Mouse (Mus musculus): ENCODE results near the gene Smg9.
"Not testable (repeated sequence)": the region's sequence is repeated elsewhere in the genome, so short reads cannot be mapped to it uniquely, and the experiment has no call there.

Smg9 gene

DNA sequence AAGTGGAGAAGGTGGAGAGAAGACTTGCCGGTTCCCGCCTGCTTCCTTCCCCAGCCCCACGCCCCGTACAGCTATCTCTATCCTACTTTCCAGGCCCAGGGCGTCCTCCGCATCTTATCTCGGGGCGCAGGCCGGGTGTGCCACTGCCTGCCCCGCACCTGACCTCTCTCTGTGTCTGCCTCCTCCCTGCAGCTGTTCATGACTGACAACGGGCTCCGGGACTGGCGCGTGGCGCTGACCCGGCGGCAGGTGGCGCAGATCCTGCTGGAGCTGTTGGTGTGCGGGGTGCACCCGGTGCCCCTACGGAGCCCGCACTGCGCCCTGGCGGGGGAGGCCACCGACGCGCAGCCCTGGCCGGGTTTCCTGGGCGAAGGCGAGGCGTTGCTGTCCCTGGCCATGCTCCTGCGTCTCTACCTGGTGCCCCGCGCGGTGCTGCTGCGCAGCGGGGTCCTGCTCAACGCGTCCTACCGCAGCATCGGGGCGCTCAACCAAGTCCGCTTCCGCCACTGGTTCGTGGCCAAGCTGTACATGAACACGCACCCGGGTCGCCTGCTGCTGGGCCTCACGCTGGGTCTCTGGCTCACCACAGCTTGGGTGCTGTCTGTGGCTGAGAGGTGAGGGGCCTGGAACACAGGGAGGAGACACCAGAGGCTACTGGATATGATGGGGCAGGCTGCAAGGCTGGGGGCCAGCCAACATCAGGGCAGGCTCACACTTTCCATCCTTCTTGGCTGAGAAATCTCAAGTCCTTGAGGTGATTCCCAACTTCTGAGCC, 22.1 kb upstream of the Smg9 start:
- in situ Hi-C loops (cut with MboI), result no loop called here

DNA sequence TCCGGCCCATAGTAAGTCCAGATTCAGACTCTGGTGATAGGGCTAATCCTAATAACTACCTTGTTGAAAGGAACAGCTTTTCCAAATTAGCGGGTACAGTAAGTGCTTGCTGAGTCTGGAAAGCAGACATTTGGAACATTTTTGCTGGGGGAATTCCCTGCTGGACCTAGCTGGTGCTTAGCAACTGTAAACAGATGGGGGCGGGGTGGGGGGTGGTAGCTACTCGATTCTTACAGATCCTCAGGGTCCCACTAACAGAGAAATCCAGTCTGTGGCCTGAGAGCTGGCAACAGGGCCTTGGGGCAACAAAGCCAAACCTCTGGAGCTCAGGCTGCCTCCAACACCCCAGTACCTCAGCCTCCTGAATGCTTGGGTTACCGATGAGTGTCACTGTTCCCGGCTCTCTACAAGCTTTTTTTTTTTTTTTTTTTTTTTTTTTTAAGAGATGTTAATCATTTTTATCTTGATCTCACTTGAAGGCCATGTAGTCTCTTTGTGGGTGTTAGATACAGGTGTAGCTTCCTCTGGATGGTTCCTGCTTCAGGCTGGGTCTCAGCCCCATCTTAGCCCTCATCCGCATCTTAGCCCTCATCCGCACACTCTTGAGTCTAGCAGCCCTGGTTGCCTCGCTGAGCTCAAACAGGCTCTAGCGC, 21.2 kb upstream of the Smg9 start:
- in situ Hi-C loops (cut with MboI), result no loop called here

DNA sequence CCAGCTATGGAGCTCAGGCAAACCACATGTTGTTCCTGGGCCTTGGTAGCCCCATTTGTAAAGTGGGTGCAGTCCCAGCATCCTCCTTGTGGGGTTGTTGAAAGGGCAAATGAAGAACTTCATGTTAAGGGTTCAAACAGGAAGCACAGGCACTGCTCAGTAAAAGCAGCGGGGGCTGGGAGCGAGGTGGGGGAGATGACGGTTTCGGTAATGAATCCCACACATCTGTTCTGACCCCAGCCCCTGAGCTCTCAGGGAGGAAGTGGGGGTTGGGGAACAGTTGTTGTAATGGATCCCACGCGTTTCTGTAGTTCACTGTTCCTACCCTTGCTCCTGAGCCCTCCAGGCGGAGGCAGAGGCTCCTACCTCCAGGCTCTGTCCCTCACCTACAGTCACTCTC, 19.5 kb upstream of the Smg9 start:
- in situ Hi-C loops (cut with MboI), result no loop called here

DNA sequence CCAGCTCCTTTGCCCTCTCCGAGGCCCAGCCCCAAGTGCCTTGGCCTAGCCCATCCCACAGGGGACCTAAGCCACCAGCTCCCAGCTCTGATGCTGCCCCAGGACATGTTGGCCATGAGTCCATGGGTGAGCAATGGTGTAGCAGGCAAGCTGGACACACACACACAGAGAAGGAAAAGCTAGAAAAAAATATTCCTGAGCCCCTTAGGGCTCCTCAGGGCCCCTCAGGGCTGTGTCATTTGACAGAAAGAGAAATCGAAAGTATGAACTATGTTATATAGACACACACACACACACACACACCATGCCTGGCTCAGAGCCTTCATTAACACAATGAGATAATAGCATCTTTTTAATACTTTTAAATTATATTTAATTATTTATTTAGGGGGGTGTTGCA, 19.0 kb upstream of the Smg9 start:
- in situ Hi-C loops (cut with MboI), result no loop called here

DNA sequence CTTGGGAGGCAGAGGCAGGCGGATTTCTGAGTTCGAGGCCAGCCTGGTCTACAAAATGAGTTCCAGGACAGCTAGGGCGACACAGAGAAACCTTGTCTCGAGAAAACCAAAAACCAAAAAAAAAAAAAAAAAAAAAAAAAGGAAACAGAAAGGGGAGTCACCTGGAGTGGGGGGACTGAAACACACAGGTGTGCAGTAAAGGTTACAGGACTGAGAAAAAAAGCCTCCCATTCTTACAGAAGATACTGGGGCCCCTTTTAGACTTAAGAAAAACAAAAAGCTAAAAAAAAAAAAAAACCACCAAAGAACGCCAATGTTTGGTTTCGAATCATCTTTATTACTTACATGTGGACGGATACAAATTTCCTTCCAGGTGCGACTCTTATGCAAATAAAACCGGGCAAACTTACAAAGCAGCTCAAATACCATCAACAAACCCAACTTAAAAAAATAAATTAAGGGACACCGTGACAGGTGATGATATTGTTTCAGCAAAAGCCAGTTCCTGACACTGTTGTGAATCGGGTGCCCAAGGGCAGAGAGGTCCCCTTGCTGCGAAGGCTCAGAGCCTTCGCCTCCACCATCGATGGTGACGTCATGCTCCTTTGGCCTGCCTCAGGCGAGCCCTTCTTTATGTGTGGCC, 16.6 kb upstream of the Smg9 start:
- in situ Hi-C loops (cut with MboI), result no loop called here

DNA sequence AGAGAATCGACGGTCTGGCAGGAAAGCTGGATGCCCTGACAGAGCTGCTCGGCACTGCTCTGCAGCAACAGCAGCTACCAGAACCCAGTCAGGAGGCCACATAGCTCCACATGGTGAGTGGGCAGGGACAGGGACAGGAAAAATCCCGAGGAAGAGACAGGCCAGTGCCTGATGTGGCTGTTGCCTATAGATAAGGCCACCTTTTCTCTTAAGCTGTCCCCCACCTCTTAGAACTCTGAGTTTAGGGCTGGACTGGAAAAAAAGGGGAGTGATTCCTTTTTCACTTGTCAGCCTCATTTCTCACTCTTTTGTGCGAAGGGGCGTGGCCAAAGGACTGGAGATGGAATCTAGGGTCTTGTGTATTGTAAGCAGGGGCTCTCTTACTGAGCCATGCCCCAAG, 15.3 kb upstream of the Smg9 start:
- in situ Hi-C loops (cut with MboI), result no loop called here

DNA sequence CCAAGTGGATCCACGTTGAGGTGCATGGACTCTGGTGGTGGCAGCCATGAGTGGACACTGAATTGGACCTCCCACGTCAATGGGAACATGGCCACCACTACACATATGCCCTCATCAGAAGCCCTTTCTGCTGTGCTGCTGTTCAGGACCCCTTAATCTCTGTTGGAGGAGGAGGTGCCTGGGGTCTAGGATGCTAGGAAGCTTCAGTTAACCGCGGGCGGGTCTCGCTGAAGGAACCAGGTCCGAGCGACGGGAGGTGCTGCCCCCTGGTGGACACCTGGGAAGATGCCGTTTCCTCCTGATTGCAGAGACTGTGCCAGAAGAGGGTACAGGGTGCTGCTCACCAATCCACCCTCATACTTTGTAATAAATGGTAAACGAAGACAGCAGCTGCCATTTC, 14.6 kb upstream of the Smg9 start:
- in situ Hi-C loops (cut with MboI), result no loop called here

DNA sequence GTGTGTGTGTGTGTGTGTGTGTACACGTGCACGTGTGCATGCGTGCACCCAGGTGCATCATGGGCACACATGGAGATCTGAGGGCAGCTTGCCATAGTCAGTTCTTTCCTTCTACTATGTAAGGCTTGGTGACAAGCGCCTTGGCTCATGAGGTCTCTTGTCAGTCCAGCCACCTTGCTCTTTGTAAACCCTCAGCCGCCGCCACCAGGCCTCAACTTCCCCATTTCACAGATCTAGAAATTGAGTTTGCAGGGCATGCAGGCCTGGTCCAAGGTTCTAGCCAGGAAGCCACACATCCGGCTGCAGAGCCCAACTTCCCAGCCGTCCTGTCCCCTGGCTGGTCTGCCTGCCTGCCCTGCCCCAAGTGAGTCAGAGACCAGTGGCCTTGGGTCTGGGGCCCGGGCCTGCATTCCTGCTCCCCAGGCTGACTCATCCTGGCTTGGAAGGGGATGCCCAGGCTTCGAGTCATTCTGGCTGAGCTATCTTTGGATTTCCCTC, 12.3 kb upstream of the Smg9 start:
- in situ Hi-C loops (cut with MboI), result no loop called here

DNA sequence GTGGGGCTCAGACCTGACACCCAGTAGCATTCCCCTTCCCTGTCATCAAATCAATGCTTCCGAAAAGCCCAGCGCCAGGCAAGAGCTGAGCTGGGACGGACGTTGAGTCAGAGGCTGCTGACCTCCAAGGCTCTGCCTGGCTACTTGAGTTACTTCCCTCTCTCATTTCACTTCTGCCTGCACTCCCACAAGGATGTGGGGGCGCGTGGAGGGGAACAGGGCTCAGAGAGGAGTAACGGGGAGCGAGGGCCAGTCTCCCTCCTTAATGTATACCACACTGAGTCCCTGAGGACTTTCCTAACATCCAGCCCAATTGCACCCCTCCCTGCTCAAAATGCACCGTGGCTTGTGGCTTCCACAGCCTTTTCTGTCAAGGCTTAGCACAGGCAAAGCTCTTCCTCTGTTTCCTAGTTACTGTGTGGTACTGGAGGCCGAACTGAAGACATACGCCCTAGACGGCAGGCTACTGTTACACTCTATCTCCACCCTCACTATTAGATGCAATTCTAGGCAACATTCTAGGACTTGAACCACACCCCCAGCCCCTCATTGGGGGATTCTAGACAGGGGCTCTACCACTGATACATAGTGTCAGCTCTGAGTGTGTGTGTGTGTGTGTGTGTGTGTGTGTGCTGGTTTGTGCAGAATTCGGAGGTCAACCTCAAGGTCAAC, 9.8 kb upstream of the Smg9 start:
- in situ Hi-C loops (cut with MboI), result no loop called here

DNA sequence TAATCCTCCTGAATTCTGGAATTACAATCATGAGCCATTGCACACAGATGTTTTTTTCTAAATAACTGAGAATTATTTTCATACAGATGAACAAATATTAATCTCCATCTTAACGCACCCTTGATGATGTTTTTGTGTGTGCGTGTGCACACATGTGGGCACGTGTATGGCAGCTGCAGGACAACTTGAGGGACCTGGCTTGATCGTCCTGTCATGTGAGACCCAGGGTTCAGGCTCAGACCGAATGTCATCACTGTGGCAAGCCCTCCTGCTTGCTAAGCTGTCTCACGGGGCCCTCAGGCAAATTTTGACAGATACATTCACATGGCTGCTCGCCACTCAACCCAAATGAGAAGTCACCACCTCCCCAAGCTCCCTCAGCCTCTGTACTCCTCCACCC, 8.9 kb upstream of the Smg9 start:
- in situ Hi-C loops (cut with MboI), result no loop called here

DNA sequence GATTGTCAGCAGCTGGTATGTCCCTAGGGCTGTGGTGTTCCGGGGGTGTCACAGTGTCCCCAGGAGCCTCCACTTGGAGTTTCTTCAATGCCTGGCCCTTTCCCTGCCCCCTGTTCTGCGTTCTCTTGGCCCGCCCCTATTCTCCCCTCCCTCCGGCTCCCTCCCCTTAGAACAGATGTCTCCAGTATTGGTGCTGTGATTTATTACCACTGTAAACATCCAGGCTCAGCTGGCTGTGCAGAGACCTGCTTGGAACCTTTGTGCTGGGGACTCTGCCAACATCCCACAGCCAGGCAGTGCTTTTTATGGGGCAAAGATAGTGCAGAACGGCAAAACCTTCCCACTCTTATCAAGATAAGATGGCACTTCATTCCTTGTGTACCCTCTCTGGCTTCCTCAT, 8.3 kb upstream of the Smg9 start:
- in situ Hi-C loops (cut with MboI), result no loop called here

DNA sequence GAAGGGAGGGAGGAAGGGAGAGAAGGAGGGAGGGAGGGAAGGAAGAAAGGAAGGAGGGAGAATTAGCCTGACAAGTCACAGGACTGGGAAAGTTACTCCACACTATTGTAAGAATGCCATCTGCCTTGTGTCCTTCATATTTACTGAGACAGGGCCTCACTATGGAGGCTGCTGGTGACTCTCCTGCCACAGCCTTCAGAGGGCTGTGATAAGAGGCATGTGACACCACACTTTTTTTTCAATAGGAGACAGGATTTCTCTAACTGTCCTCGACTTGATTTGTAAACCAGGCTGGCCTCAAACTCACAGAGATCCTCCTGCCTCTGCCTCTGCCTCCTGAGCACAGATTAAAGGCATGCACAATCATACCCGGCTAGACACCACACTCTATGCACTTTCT, 7.7 kb upstream of the Smg9 start:
- in situ Hi-C loops (cut with MboI), result no loop called here

DNA sequence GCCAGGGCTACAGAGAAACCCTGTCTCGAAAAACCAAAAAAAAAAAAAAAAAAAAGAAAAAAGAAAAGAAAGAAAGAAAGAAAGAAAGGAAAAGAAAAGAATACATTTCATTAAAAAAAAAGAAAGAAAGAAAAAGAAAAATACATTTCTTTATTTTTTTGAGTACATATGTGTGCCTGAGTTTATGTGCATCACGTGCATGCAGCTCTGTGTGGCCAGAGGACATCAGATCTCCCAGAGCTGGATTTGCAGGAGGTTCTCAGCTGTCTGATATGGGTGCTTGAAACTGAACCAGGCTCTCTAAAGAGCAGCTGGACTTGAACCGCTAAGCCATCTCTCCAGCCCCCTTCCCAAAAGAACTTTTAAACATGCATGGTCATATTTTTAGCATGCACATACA, 5.4 kb upstream of the Smg9 start:
- in situ Hi-C loops (cut with MboI), result no loop called here

DNA sequence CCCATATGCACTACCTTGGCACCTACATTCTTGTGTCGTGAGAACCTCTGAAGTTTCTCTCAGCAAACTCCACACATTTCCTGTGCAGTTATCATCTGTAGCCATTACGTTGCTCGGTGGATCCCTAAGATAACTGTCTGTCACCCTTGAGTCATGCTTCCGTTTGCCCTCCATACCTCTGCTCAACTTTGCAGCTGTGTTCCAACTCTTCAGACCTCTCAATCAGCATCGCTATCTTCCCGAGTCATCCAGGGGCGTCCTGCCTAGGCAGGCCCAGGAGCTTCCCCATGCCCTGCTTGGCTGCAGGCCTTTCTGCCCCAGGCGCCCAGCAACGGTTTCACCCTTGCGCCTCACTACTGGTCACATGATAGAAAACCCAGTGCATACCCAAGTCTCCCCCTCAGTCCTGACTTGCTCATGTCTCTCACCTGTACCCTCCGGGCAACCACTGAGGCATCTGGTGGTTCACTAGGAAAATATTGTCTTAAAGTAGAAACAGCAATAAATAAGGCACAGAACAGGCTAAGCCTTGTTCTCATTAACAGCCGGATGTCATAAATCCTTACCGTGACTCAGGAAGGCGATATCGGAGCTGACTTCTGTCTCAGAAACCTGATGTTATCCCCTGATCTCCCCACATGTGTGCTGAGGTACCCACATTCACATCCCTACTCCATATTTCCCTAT, 4.8 kb upstream of the Smg9 start:
- in situ Hi-C loops (cut with MboI), result no loop called here

DNA sequence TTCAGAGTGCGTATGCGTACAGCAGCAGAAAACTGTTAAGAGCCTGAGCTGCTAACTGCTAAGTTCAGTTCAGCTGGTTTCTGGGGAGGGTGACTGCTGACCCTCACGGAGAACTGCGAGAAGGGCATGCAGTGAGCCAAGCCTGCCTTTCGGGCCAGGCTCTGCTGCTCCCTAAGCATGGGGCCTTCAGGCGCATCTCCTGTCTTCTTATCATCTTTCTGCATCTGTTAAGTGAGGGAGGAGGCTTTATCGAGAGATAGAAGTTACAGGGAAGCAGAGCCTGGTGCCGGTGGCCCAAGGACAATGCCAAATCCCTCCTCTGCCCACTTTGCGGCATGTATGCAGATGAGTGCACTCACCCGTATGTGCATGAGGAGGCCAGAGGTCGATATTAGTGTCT, 2.6 kb upstream of the Smg9 start:
- in situ Hi-C loops (cut with MboI), result no loop called here

DNA sequence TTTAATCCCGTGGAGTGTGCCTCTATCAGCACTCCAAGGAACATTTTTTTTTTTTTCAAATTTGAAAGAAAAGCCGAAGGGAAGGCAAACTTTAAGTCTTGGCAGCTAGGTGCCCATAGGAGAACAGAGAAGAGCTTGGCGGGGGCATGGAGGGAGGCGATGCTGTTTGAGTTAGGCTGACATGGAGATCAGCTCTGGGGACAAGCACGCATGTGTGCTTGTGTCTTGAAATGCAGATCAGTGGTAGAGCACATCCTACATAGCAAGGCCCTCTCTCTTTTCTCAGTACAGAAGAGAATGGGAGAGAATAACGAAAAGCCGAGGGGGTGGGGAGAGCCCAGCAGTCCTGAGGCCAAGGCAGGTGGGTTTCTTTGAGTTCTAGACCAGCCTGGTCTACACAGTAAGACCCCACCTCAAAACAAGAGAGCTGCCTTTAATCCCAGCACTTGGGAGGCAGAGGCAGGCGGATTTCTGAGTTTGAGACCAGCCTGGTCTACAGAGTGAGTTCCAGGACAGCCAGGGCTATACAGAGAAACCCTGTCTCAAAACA, 980 bp upstream of the Smg9 start:
- in situ Hi-C loops (cut with MboI), result no loop called here

DNA sequence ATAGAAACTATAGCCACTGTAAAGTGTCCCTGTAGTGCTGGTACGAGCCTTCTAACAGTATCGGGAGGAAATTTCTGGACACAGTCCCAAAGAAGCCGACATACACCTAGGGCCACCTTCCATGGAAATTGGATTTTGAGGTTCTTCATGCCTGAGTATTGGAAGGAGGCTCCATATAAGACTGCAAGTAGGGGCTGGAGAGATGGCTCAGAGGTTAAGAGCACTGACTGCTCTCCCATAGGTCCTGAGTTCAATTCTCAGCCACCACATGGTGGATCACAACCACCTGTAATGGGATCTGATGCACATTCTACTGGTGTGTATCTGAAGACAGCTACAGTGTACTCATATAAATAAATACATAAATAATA, 648 bp downstream of the Smg9 start:
- in situ Hi-C loops (cut with MboI), result no loop called here

DNA sequence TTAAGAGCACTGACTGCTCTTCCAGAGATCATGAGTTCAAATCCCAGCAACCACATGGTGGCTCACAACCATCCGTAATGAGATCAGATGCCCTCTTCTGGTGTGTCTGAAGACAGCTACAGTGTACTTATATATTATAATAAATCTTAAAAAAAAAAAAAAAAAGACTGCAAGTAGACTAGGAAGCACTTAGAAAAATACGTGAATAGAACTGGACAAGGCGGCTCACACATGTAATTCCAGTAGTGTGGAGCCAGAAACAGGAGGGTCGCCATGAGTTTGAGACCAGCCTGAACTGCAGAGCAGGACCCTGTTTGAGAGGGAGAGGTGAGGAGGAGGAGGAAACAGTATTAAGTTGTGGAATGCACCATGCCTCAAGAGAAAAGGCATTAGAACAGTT, 1.1 kb downstream of the Smg9 start:
- in situ Hi-C loops (cut with MboI), result not testable (repeated sequence)

DNA sequence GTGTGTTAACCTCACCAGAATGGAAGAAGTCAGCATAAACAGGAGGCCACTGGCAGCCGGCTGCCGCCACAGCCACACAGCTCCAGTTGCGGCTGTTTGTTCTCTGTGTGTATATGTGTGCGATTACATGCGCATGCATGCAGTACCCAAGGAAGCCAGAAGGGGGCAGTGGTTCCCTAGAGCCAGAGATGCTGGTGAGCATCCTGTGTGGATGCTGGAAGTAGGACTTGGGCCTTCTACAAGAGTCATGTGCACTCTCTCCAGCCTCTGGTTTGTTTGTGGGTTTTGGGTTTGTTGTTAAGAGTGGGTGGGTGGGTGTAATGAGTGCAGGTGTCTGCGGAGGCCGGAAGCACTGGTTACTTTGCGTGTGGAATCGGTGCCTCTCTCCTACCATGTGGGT, 3.4 kb downstream of the Smg9 start:
- in situ Hi-C loops (cut with MboI), result no loop called here

DNA sequence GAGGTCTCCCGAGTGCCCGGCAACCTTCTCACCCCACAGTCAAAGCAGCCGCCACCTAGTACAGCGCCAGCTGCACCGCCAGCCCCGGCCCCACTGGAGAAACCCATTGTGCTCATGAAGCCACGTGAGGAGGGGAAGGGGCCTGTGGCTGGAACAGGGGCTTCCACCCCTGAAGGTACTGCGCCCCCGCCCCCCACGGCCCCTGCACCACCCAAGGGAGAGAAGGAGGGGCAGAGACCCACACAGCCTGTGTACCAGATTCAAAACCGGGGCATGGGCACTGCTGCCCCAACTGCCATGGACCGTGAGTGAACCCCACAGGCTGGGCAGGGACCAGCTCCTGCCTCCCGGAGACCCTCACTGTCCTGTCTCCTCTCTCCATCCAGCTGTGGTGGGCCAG, 6.2 kb downstream of the Smg9 start:
- in situ Hi-C loops (cut with MboI), result no loop called here

DNA sequence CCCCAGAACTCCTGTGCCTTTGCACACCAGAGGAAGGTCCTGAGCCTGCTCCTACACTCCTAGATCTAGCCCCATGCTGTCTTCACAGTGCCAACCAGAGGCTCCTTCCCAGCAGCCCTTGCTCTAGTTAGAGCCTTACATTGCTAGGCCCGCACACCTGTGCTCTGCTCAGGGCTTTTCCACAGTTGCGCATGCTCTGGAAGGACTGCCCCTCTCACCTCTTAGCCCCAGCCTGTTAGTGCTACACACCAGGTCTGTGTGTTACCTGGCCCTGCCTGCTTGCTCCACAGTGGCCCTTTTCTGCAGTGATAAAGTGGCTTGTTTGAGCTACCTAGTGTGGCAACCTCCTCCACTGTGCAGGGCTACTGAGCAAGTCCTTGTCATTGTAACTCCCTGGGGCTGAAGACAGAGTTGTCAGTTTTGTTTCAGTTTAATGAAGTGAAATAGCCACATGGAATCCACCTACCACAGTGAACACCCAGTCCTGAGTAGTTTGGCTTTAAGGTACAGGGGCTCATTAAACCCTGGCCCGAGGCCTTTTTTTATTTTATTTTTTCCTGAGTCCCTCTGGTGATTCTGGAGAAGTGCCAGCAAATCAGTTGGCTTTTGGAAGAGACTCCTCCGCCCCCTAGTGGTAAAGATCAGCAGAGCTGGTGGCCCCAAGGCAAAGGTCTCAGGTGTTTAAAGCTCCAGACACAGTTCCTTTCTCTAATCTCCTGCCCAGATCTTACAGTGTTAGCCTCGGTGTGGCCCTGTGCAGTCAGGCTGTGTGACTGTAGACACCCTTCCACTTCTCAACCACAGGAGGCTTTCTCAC, 7.3 kb downstream of the Smg9 start:
- in situ Hi-C loops (cut with MboI), result no loop called here
